Mouse (Mus musculus) cortical plate, adult 2 months (tissue): Measurements from ENCODE around the gene Spns1.

Source experiments
- CTCF ChIP-seq: fragments of 200-500 bp; IDR thresholded peaks from 2 replicates; pipeline ENCODE4 v1.5.1; 2011; ENCODE audit warnings: mild to moderate bottlenecking, control low read depth, low read length; ENCODE audit not compliant: insufficient read depth; ENCODE audit errors: extremely low read depth
- POLR2A ChIP-seq: fragments of 200-500 bp; IDR thresholded peaks from 2 replicates; pipeline ENCODE4 v1.6.1; 2011; ENCODE audit warnings: mild to moderate bottlenecking, low read length, control low read depth; ENCODE audit not compliant: insufficient read depth; ENCODE audit errors: extremely low read depth

DNA sequence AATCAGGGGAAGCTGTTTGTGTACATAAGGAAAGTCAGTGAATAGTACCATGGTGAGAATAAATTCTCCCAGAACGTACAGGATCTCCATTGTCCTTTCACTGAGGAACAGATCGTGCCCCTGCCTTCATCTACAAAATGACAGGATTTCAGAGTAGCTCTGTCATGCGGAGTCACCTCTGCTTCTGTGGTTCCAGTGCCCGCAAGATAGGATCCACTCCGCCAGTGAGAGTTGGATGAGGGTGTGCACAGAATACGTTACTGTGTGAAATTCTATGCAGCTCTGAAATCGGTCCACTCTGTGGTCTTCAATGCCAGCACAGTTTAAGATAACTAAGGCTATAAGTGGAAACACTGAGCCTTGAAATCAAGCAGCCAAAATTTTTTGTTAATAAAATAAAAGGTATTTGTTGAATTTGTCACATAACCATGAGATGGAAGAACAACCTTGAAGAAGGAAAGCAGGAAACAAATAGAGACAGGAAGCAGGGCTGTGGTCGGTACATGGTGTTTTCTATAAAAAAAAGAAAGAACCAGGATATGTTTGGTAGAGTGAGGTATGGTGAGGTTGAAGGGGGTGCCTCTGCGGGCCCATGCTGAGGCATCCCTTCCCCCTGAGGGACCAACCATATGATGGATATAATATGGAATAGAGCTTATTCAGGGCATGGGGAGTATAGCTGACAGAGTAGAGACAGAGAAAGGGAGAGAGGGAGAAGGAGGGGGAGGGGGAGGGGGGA, 47.2 kb downstream of the Spns1 start:
- no peak for TF ChIP-seq CTCF
- no peak for TF ChIP-seq POLR2A
